Mouse (Mus musculus): ENCODE data around the gene Ky. TPM values are rescaled to one million over a fixed set of nuclear protein-coding genes. Genes with fewer than 3 reads are reported as not detected.

Ky gene
- polyA plus RNA-seq, 1 experiment from 2014 or later, result 0.30 TPM

- no peak overlapping the region for H3K9ac ChIP-seq
- no peak overlapping the region for H3K4me3 ChIP-seq (ENCODE audit: low read depth, low read length)
- H3K4me2 ChIP-seq, result no peak overlapping the region
- H3K27ac ChIP-seq (ENCODE audit: low read depth), result no peak overlapping the region
- peaks cover 3% of the 10 kb centered on the region for H3K4me1 ChIP-seq (ENCODE audit: insufficient read depth)
- no peaks in the 10 kb centered on the region for H3K27me3 ChIP-seq (ENCODE audit: insufficient read depth, low read length)
- DNase-seq (no peak), ATAC-seq (ENCODE audit: insufficient read depth) (no peak)
- no peaks in the 10 kb centered on the region for H3K9me3 ChIP-seq (ENCODE audit: low read depth, low read length)
- TF ChIP-seq CTCF (IDR thresholded peaks at IDR 0.05; ENCODE audit: low read depth), result no peak
- WGBS, result 67% methylated on average over 8 of the region's 8 CpGs
- no peaks in the 10 kb centered on the region for H3K36me3 ChIP-seq (ENCODE audit: insufficient read depth)
These were observed 37.0 kb downstream of the Ky start for GRCm38 (mm10) chr9:102542540-102542939.

- ATAC-seq (ENCODE audit: insufficient read depth) (no peak), DNase-seq (no peak)
- no peak overlapping the region for H3K9ac ChIP-seq
- TF ChIP-seq CTCF (IDR thresholded peaks at IDR 0.05; ENCODE audit: low read depth), result no peak
- H3K27me3 ChIP-seq (ENCODE audit: insufficient read depth, low read length), result no peaks in the 10 kb centered on the region
- H3K4me3 ChIP-seq (ENCODE audit: low read depth, low read length), result no peak overlapping the region
- no peak overlapping the region for H3K27ac ChIP-seq (ENCODE audit: low read depth)
- H3K36me3 ChIP-seq (ENCODE audit: insufficient read depth), result no peaks in the 10 kb centered on the region
- whole genome bisulfite sequencing, result 37% methylated on average over 2 of the region's 2 CpGs
- no peak overlapping the region for H3K4me2 ChIP-seq
- H3K4me1 ChIP-seq (ENCODE audit: insufficient read depth), result peaks cover 3% of the 10 kb centered on the region
- no peaks in the 10 kb centered on the region for H3K9me3 ChIP-seq (ENCODE audit: low read depth, low read length)
These were observed 38.2 kb downstream of the Ky start for GRCm38 (mm10) chr9:102543761-102544115.

- Histone ChIP-seq H3K4me1 (ENCODE audit: insufficient read depth) (peaks cover 3% of the 10 kb centered on the region), H3K27ac (ENCODE audit: low read depth) (no peak overlapping the region), H3K4me3 (ENCODE audit: low read depth, low read length) (peak overlapping the region; percentile 24), H3K36me3 (ENCODE audit: insufficient read depth) (no peaks in the 10 kb centered on the region), H3K9ac (no peak overlapping the region), H3K4me2 (peak overlapping the region; percentile 60), H3K9me3 (ENCODE audit: low read depth, low read length) (no peaks in the 10 kb centered on the region), H3K27me3 (ENCODE audit: insufficient read depth, low read length) (no peaks in the 10 kb centered on the region)
- 8% methylated on average over 11 of the region's 11 CpGs for WGBS
- ATAC-seq (ENCODE audit: insufficient read depth) (peak; percentile 71), DNase-seq (peak; percentile 57)
- no peak for TF ChIP-seq CTCF (IDR thresholded peaks at IDR 0.05; ENCODE audit: low read depth)
These were observed 38.7 kb downstream of the Ky start for GRCm38 (mm10) chr9:102544116-102544772.

- ATAC-seq (ENCODE audit: insufficient read depth), result peak; percentile 78
- Histone ChIP-seq H3K4me2 (peak overlapping the region; percentile 60), H3K4me1 (ENCODE audit: insufficient read depth) (peaks cover 3% of the 10 kb centered on the region), H3K27ac (ENCODE audit: low read depth) (no peak overlapping the region), H3K27me3 (ENCODE audit: insufficient read depth, low read length) (no peaks in the 10 kb centered on the region), H3K4me3 (ENCODE audit: low read depth, low read length) (peak overlapping the region; percentile 24), H3K9me3 (ENCODE audit: low read depth, low read length) (no peaks in the 10 kb centered on the region), H3K9ac (no peak overlapping the region), H3K36me3 (ENCODE audit: insufficient read depth) (no peaks in the 10 kb centered on the region)
- 2% methylated on average over 26 of the region's 26 CpGs for WGBS
- peak; percentile 94 for TF ChIP-seq CTCF (IDR thresholded peaks at IDR 0.05; ENCODE audit: low read depth)
- peak; percentile 93 for DNase-seq
These were observed 39.3 kb downstream of the Ky start for GRCm38 (mm10) chr9:102544773-102545366.

- Histone ChIP-seq H3K4me3 (ENCODE audit: low read depth, low read length) (peak overlapping the region; percentile 24; the same call in 1 of the 2 replicates), H3K36me3 (ENCODE audit: insufficient read depth) (no peaks in the 10 kb centered on the region), H3K9me3 (ENCODE audit: low read depth, low read length) (no peaks in the 10 kb centered on the region), H3K4me1 (ENCODE audit: insufficient read depth) (peaks cover 3% of the 10 kb centered on the region), H3K9ac (no peak overlapping the region), H3K27ac (ENCODE audit: low read depth) (no peak overlapping the region), H3K27me3 (ENCODE audit: insufficient read depth, low read length) (no peaks in the 10 kb centered on the region), H3K4me2 (peak overlapping the region; percentile 60)
- ATAC-seq (ENCODE audit: insufficient read depth) (no peak), DNase-seq (peak; percentile 44)
- TF ChIP-seq CTCF (IDR thresholded peaks at IDR 0.05; ENCODE audit: low read depth), result no peak
- 27% methylated on average over 22 of the region's 22 CpGs for WGBS
These were observed 40.1 kb downstream of the Ky start for GRCm38 (mm10) chr9:102545406-102546255.

- no peak for TF ChIP-seq CTCF (IDR thresholded peaks at IDR 0.05; ENCODE audit: low read depth)
- 43% methylated on average over 20 of the region's 20 CpGs for WGBS
- ATAC-seq (ENCODE audit: insufficient read depth) (no peak), DNase-seq (no peak)
- Histone ChIP-seq H3K9ac (no peak overlapping the region), H3K36me3 (ENCODE audit: insufficient read depth) (no peaks in the 10 kb centered on the region), H3K27me3 (ENCODE audit: insufficient read depth, low read length) (no peaks in the 10 kb centered on the region), H3K4me3 (ENCODE audit: low read depth, low read length) (no peak overlapping the region), H3K4me2 (no peak overlapping the region), H3K9me3 (ENCODE audit: low read depth, low read length) (no peaks in the 10 kb centered on the region), H3K4me1 (ENCODE audit: insufficient read depth) (peaks cover 3% of the 10 kb centered on the region), H3K27ac (ENCODE audit: low read depth) (no peak overlapping the region)
These were observed 40.9 kb downstream of the Ky start for GRCm38 (mm10) chr9:102546256-102547027.
